Mouse (Mus musculus) hindbrain, postnatal 0 days (tissue): Measurements from ENCODE around the gene Slc38a6. TPM values are rescaled to one million over a fixed set of nuclear protein-coding genes. Genes with fewer than 3 reads are reported as not detected.

ENCODE experiments used
- ATAC-seq: fragments of 200-750 bp; cut with Nextera tagmentation; 2 replicates; pipeline ENCODE4 v1.8.0; 2017; ENCODE audit warnings: mild to moderate bottlenecking, moderate TSS enrichment, moderate library complexity
- DNase-seq: peaks from one replicate; pipeline ENCODE4 v3.0.0-alpha.2; 2015; ENCODE audit warnings: low spot score
- H3K27ac ChIP-seq: fragments of 300-500 bp; sonication (generic); 2 replicates; pipeline ENCODE4 v1.5.1; 2014; ENCODE audit warnings: mild to moderate bottlenecking
- H3K27me3 ChIP-seq: fragments of 300-500 bp; sonication (generic); 2 replicates; pipeline ENCODE4 v1.6.1; 2014; ENCODE audit warnings: low read length, mixed read lengths; ENCODE audit not compliant: insufficient read depth
- H3K36me3 ChIP-seq: fragments of 300-500 bp; sonication (generic); 2 replicates; pipeline ENCODE4 v1.6.1; 2014; ENCODE audit warnings: low read length, mixed read lengths; ENCODE audit not compliant: insufficient read depth
- H3K4me1 ChIP-seq: fragments of 300-500 bp; sonication (generic); 2 replicates; pipeline ENCODE4 v1.6.1; 2014; ENCODE audit warnings: antibody characterized with exemption, low read length, mixed read lengths; ENCODE audit not compliant: insufficient read depth
- H3K4me2 ChIP-seq: fragments of 300-500 bp; sonication (generic); 2 replicates; pipeline ENCODE4 v1.6.1; 2014; ENCODE audit warnings: low read depth, mild to moderate bottlenecking, low read length, moderate library complexity, mixed read lengths
- H3K4me3 ChIP-seq: fragments of 300-500 bp; sonication (generic); 2 replicates; pipeline ENCODE4 v1.5.1; 2014; ENCODE audit warnings: low read length
- H3K9ac ChIP-seq: fragments of 300-500 bp; sonication (generic); replicated peaks from 2 replicates; pipeline ENCODE4 v1.6.1; 2014; ENCODE audit warnings: mild to moderate bottlenecking, low read length, moderate library complexity, mixed read lengths
- H3K9me3 ChIP-seq: fragments of 300-500 bp; sonication (generic); 2 replicates; pipeline ENCODE4 v1.6.1; 2016; ENCODE audit warnings: low read length, mixed read lengths
- CTCF ChIP-seq: IDR thresholded peaks from 2 replicates; pipeline ENCODE4 v1.5.1; 2016; ENCODE audit warnings: antibody characterized with exemption, control low read depth, low read depth
- WGBS: fragments of 180-500 bp; shearing (Covaris S2); extraction: QIAGEN DNeasy Blood & Tissue Kit; methylation state at CpG from one replicate; pipeline ENCODE4 v1.1.7; 2014; 5-methylcytosine and 5-hydroxymethylcytosine counted together
- polyA plus RNA-seq: library from polyadenylated mRNA; unstranded; fragments of >200 nt; fragmentation: Nextera tagmentation; extraction: Ambion mirVana; gene quantifications from 2 replicates; pipeline ENCODE4 v1.2.1, GENCODE M21; 2015
- total RNA-seq: library from RNA; depleted of rRNA; stranded (reverse); fragments of >200 nt; gene quantifications from 2 replicates; pipeline ENCODE4 v1.2.3, GENCODE M21; 2014

Slc38a6 gene
- total and polyA plus RNA-seq, 2 experiments from 2014 or later = 6.4 to 45.4 TPM

DNA sequence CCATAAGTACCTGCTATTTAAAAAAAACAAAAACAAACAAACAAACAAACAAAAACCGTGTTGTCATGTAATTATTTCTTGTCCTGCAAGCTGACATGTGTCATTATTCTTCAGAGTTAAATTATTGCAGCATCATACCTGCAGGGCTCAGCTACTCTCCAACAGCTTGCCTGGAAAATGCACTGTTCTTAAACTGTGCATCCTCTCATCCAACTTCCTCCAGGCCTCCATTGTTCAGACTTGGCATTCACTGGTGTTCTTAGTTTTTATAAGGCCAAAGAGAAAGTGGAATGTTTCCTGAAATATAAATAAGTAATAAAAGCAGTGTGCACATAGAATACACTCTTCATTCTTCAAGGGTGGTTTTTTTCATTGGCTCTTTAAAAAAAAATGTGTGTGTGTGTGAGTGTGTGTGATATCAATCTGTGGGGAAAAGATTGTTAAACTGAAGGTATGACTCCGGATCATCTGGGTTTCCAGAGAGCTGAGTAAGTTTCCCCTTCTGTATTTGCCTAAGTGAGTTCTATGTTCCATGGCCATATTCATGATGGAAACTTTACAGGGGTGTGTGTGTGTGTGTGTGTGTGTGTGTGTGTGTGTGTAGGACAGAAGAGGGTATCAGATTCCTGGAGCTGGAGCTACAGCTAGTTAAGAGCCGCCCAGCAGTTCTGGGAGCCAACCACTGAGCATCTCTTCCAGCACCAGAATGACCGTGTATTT, 42.0 kb downstream of the Slc38a6 start:
- Histone ChIP-seq H3K9me3 (no peaks in the 10 kb centered on the region), H3K9ac (no peak overlapping the region), H3K27ac (no peak overlapping the region), H3K4me2 (no peak overlapping the region), H3K27me3 (no peaks in the 10 kb centered on the region), H3K4me3 (no peak overlapping the region), H3K36me3 (no peaks in the 10 kb centered on the region), H3K4me1 (no peaks in the 10 kb centered on the region)
- ATAC-seq (no peak), DNase-seq (no peak)
- TF ChIP-seq CTCF = no peak
- 80% methylated on average over 4 of the region's 4 CpGs for WGBS

DNA sequence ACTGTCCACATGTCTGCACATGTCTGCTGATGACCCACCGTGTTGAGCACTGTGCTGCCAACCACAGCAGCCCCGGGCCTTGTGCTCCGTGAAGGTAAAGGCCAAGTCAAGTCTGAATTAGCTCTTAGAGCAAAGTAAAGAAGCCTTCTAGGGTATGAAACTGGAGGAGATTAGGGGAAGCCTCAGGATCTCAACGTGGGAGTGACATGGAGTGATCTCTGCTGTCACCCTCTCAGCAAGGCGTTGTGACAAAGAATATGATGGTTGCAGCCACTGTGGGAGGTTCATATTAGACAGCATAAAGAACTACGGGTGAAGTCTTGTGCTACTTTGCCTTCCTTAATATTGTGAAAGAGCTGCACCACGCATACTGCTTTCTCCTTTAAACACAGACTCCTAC, 43.7 kb downstream of the Slc38a6 start:
- H3K4me2 ChIP-seq = no peak overlapping the region
- DNase-seq (no peak), ATAC-seq (no peak)
- no peaks in the 10 kb centered on the region for H3K27me3 ChIP-seq
- no peaks in the 10 kb centered on the region for H3K9me3 ChIP-seq
- no peak overlapping the region for H3K9ac ChIP-seq
- no peaks in the 10 kb centered on the region for H3K4me1 ChIP-seq
- 82% methylated on average over 7 of the region's 7 CpGs for WGBS
- H3K27ac ChIP-seq = no peak overlapping the region
- H3K4me3 ChIP-seq = no peak overlapping the region
- no peak for TF ChIP-seq CTCF
- H3K36me3 ChIP-seq = no peaks in the 10 kb centered on the region

DNA sequence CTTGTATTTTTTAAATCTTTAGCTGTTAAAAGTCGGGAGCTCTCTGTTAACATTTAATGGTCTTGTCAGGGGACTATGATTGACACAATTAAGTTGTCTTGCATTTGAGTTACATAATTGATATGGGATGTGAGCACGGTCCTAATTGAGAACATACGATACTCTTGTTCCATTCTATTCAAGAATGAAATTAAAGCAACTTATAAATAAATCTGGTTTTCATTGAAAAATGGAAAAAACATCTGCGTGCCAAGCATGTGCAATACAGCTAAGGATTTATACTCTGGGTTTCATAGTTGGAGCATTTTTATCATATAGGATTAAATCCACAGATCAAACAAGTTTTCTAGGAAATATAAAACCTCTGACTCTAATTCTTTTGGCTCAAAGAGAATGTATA, 46.1 kb downstream of the Slc38a6 start:
- Histone ChIP-seq H3K9me3 (no peaks in the 10 kb centered on the region), H3K36me3 (no peaks in the 10 kb centered on the region), H3K4me2 (no peak overlapping the region), H3K27ac (no peak overlapping the region), H3K4me1 (no peaks in the 10 kb centered on the region), H3K9ac (no peak overlapping the region), H3K27me3 (no peaks in the 10 kb centered on the region), H3K4me3 (no peak overlapping the region)
- DNase-seq (no peak), ATAC-seq (no peak)
- no peak for TF ChIP-seq CTCF
- 81% methylated on average over 4 of the region's 4 CpGs for WGBS

DNA sequence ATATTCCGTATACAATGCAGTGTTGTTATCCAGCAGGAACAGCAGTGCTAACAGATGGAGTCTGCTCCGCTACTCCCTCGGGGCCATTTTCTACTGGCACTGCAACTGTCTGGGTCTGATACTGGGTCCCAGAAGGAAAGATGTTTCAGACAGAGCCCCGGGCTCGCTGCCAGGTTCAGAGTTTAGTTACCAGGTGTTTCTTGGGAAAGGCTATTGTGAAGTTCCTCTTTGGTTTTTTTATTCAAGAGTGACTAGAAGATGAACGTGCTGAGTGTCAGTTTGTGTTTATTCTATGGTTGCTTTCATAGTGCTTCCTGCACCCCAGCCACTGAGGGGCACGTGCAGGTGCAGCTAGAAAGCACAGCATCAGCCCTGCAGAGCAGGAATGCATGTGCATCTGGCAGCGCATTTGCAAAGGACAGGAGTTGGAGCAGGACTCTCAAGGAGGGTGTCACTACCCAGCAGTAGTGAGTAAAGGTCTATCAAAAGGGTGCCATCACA, 47.5 kb downstream of the Slc38a6 start:
- no peak overlapping the region for H3K27ac ChIP-seq
- no peaks in the 10 kb centered on the region for H3K36me3 ChIP-seq
- no peak for TF ChIP-seq CTCF
- no peak overlapping the region for H3K9ac ChIP-seq
- no peaks in the 10 kb centered on the region for H3K27me3 ChIP-seq
- 0 out of 2 replicates have a peak overlapping the region, but pooled peaks have one; percentile 0 for H3K4me2 ChIP-seq
- ATAC-seq (no peak), DNase-seq (peak; percentile 67)
- no peaks in the 10 kb centered on the region for H3K4me1 ChIP-seq
- no peaks in the 10 kb centered on the region for H3K9me3 ChIP-seq
- 41% methylated on average over 8 of the region's 8 CpGs for WGBS
- no peak overlapping the region for H3K4me3 ChIP-seq

DNA sequence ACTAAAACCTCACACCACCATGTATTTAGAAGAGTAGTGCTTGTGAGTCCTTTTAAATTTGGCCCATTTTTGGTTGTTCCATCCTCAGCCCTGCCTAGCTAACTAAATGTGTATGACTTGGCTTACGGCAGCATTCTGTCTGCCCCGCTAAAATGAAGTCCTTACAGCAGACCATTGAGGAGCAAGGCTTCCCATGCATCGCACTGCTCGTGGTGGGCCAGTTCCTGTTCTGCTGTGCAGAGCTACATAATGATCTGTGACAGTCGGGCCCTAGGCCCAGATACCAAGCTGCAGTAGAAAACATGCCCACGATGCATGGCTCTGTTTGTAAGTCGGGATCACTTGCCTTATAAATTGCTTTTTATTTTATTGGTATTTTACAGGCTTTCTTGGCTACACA, 50.5 kb downstream of the Slc38a6 start:
- DNase-seq (no peak), ATAC-seq (no peak)
- H3K4me3 ChIP-seq = no peak overlapping the region
- H3K9ac ChIP-seq = no peak overlapping the region
- H3K27me3 ChIP-seq = no peaks in the 10 kb centered on the region
- no peaks in the 10 kb centered on the region for H3K36me3 ChIP-seq
- WGBS = 81% methylated on average over 7 of the region's 7 CpGs
- H3K4me2 ChIP-seq = no peak overlapping the region
- no peak overlapping the region for H3K27ac ChIP-seq
- no peaks in the 10 kb centered on the region for H3K4me1 ChIP-seq
- no peak for TF ChIP-seq CTCF
- H3K9me3 ChIP-seq = no peaks in the 10 kb centered on the region

DNA sequence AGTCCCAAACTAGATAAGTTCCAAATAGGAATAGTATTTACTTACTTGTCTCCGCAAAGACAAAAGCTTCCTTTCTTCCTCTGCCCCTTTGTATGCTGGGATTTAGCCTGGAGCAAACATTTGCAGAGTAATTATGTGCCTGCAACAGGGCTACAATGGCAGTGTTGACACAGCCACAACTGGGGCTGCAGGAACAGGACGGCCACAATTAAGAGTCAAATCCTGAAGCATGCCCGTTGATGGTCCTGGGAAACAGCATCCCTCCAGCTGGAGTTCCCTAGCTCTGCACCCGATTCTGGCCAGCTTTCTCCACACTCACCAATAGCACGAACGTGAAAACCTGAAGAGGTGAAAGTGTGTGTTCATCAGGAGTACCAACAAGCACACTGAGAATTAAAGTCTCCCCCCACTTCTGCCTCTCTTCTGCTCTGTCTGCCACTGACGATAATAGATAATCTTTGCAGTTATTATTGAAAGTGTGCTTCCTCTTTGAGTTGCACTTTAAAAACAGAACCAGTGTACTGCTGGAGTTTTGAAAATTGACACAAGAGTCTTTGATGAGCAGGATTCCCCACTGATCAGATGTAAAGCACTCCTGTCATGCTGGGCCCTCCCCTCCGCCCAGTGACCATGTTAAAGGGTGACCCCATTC, 54.2 kb downstream of the Slc38a6 start:
- Histone ChIP-seq H3K36me3 (0 out of 2 replicates have a peak, but pooled peaks cover 6% of the 10 kb centered on the region), H3K4me2 (no peak overlapping the region), H3K4me3 (no peak overlapping the region), H3K9ac (no peak overlapping the region), H3K27ac (no peak overlapping the region), H3K4me1 (no peaks in the 10 kb centered on the region), H3K9me3 (no peaks in the 10 kb centered on the region), H3K27me3 (no peaks in the 10 kb centered on the region)
- ATAC-seq (no peak), DNase-seq (no peak)
- no peak for TF ChIP-seq CTCF
- 23% methylated on average over 8 of the region's 8 CpGs for WGBS
